Comparison of ENCODE assay signal across 15 mouse cellular contexts in the genomic region with DNA sequence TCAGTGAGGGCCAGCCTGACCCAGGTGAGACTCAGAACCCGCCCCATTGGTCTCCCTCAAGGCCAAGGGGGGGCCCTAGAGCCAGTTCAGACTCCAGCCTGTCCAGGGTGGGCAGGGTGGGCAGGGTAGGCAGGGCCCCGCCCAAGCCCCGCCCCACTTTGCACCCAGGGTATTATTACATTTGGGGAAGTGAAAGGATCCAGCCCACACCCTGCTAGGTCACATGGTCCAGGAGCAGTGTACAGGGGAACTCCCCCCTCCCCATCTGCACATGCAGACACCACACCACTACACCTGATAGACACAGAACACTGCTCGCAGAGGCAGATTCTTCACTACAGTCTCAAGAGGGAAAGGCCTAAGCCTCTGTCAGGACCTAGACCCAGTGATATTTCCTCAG. TPM values are rescaled to one million over a fixed set of nuclear protein-coding genes. Genes with fewer than 3 reads are reported as not detected.
DNase-seq lines count a peak whose midpoint lies in the region; ATAC-seq and TF ChIP-seq lines count a peak whose summit lies in the region.
"Had no signal": no experiment of that assay in that cellular context is flagged by ENCODE, and none has a peak within 500 bp of the region (broad histone marks: within the 10 kb centered on the region; RNA-seq: fewer than 3 reads in every experiment).

No protein-coding gene starts in this region.

- peak; percentile 38; the same call in 1 of the 2 replicates for ATAC-seq in limb, embryonic 13.5 days (ENCODE audit: low FRiP score, low read depth)
- ATAC-seq: CD4-positive, CD25-positive, alpha-beta regulatory T cell, adult 4 months had no signal

- 0 out of 2 replicates have a peak, but pooled peaks cover 3% of the 10 kb centered on the region for H3K4me1 ChIP-seq in limb, embryonic 13.5 days
- peaks cover 15% of the 10 kb centered on the region for H3K4me1 ChIP-seq in limb, embryonic 10.5 days
- peaks cover 63 to 79% of the 10 kb centered on the region in 2 experiments for H3K4me1 ChIP-seq in CH12.LX (ENCODE audit: control insufficient read depth in 1 of 2, insufficient read depth in 2 of 2)
- peaks cover 8% of the 10 kb centered on the region for H3K4me1 ChIP-seq in bone marrow, adult 2 months (ENCODE audit: control insufficient read depth, insufficient read depth, low read length)
- H3K4me1 ChIP-seq in small intestine, adult 2 months (ENCODE audit: control insufficient read depth, insufficient read depth, insufficient read length, low read length), result peaks cover 19% of the 10 kb centered on the region

- no peak overlapping the region for H3K4me2 ChIP-seq in limb, embryonic 13.5 days (replicated peaks)
- peak overlapping the region; percentile 18; the same call in 1 of the 2 replicates for H3K4me2 ChIP-seq in CH12.LX (ENCODE audit: insufficient read depth, low read depth, poor library complexity, severe bottlenecking)
- H3K4me2 ChIP-seq: limb, embryonic 15.5 days had no signal

- dilution Hi-C loops in CH12.LX (cut with MboI; ENCODE audit: extremely low pct_ligation_motif_present, extremely low pct_unique_long_range_greater_than_20kb, low sequenced_read_pairs), result no loop called here

- no peak overlapping the region for H3K9ac ChIP-seq in limb, embryonic 13.5 days
- no peak overlapping the region for H3K9ac ChIP-seq in CH12.LX (ENCODE audit: insufficient read depth, low read depth)
- H3K9ac ChIP-seq: limb, embryonic 15.5 days had no signal

- no peaks in the 10 kb centered on the region for H3K9me3 ChIP-seq in limb, embryonic 13.5 days
- no peaks in the 10 kb centered on the region for H3K9me3 ChIP-seq in limb, embryonic 10.5 days (replicated peaks)
- H3K9me3 ChIP-seq in CH12.LX (replicated peaks; ENCODE audit: low read length), result no peaks in the 10 kb centered on the region
- H3K9me3 ChIP-seq: limb, embryonic 15.5 days had no signal

- WGBS in limb, embryonic 13.5 days, result 75% methylated on average over 3 of the region's 4 CpGs
- WGBS in limb, embryonic 10.5 days, result 73% methylated on average over 4 of the region's 4 CpGs
- 42% methylated on average over 4 of the region's 4 CpGs for WGBS in bone marrow, adult 2 months
- WGBS in small intestine, adult 2 months, result 58% methylated on average over 4 of the region's 4 CpGs

- H3K36me3 ChIP-seq in limb, embryonic 13.5 days, result peaks cover 55% of the 10 kb centered on the region
- H3K36me3 ChIP-seq in limb, embryonic 10.5 days, result peaks cover 32% of the 10 kb centered on the region
- peaks cover 59 to 91% of the 10 kb centered on the region in 2 experiments for H3K36me3 ChIP-seq in CH12.LX (replicated peaks in 1 of 2; ENCODE audit: control insufficient read depth in 1 of 2, insufficient read depth in 1 of 2, low read length in 1 of 2)
- peaks cover 52% of the 10 kb centered on the region for H3K36me3 ChIP-seq in small intestine, adult 2 months (ENCODE audit: control insufficient read depth, insufficient read depth, low read length)

- DNase-seq in limb, embryonic 10.5 days (ENCODE audit: low spot score), result no peak
- peak; percentile 95 for DNase-seq in CH12.LX (ENCODE audit: extremely low read depth)
- no peak for DNase-seq in gastrocnemius, postnatal 4 days (ENCODE audit: low spot score in 2 of 2)
- DNase-seq in left cerebral cortex, adult 18-20 months (ENCODE audit: low spot score in 2 of 2), result no peak
- no peak for DNase-seq in right cerebral cortex, postnatal 25 days
- DNase-seq: cerebellum, adult 18-20 months; gastrocnemius, postnatal 25 days; kidney, postnatal 14 days; thymus, postnatal 25 days had no signal

- TF ChIP-seq EP300 in CH12.LX (IDR thresholded peaks at IDR 0.05; ENCODE audit: low read length), result peak; percentile 81

- peak; percentile 36; the same call in 1 of the 2 replicates for TF ChIP-seq POLR2A in CH12.LX (IDR thresholded peaks at IDR 0.05; ENCODE audit: low read depth, low read length)
- TF ChIP-seq POLR2A in bone marrow, adult 2 months (IDR thresholded peaks at IDR 0.05; ENCODE audit: borderline replicate concordance, control insufficient read depth, low read depth, low read length), result no peak
- TF ChIP-seq POLR2A in small intestine, adult 2 months (IDR thresholded peaks at IDR 0.05; ENCODE audit: low read depth, low read length), result no peak

- in situ Hi-C loops in CH12.LX (cut with MboI; ENCODE audit: low pct_ligation_motif_present, low pct_unique_long_range_greater_than_20kb, low sequenced_read_pairs), result no loop called here

- H3K79me2 ChIP-seq in CH12.LX (replicated peaks; ENCODE audit: control insufficient read depth, extremely low read depth, insufficient read depth, poor library complexity, severe bottlenecking), result peaks cover 22% of the 10 kb centered on the region

- TF ChIP-seq CTCF in CH12.LX (conservative IDR thresholded peaks at IDR 0.05 in 1 of 2, IDR thresholded peaks at IDR 0.05 in 1 of 2; ENCODE audit: low read depth in 2 of 2, low read length in 2 of 2), result no peak
- no peak for TF ChIP-seq CTCF in bone marrow, adult 2 months (IDR thresholded peaks at IDR 0.05; ENCODE audit: control insufficient read depth, insufficient read depth, low read length)
- no peak for TF ChIP-seq CTCF in small intestine, adult 2 months (IDR thresholded peaks at IDR 0.05; ENCODE audit: extremely low read depth, insufficient read length, insufficient replicate concordance, low read depth, low read length)

- no peaks in the 10 kb centered on the region for H3K27me3 ChIP-seq in limb, embryonic 13.5 days
- no peaks in the 10 kb centered on the region for H3K27me3 ChIP-seq in limb, embryonic 10.5 days (ENCODE audit: low read depth, poor library complexity, severe bottlenecking)
- H3K27me3 ChIP-seq in CH12.LX (replicated peaks), result no peaks in the 10 kb centered on the region
- no peaks in the 10 kb centered on the region for H3K27me3 ChIP-seq in small intestine, adult 2 months (ENCODE audit: control insufficient read depth, insufficient read depth, low read length)
- H3K27me3 ChIP-seq: limb, embryonic 15.5 days had no signal

- no peak overlapping the region for H3K4me3 ChIP-seq in limb, embryonic 13.5 days
- H3K4me3 ChIP-seq in limb, embryonic 10.5 days, result no peak overlapping the region
- H3K4me3 ChIP-seq in CH12.LX (replicated peaks in 1 of 3; ENCODE audit: low read depth in 2 of 3, low read length in 2 of 3, poor library complexity in 1 of 3), result peak overlapping the region in 1 of 3 experiments; percentile 18
- no peak overlapping the region for H3K4me3 ChIP-seq in bone marrow, adult 2 months (replicated peaks; ENCODE audit: control insufficient read depth, low read depth, low read length)
- H3K4me3 ChIP-seq in small intestine, adult 2 months (ENCODE audit: low read depth, low read length), result no peak overlapping the region
- H3K4me3 ChIP-seq: erythroblast, embryonic 14.5 days; limb, embryonic 15.5 days had no signal

- no peak overlapping the region for H3K27ac ChIP-seq in limb, embryonic 13.5 days
- no peak overlapping the region for H3K27ac ChIP-seq in limb, embryonic 10.5 days
- peak overlapping the region; percentile 69 for H3K27ac ChIP-seq in CH12.LX (ENCODE audit: insufficient read depth, low read depth)
- peak overlapping the region; percentile 82 for H3K27ac ChIP-seq in bone marrow, adult 2 months (ENCODE audit: control insufficient read depth, insufficient read depth, low read depth, low read length, poor library complexity)
- peak overlapping the region; percentile 67 for H3K27ac ChIP-seq in small intestine, adult 2 months (ENCODE audit: insufficient read depth, low read depth, low read length)
- H3K27ac ChIP-seq: limb, embryonic 15.5 days had no signal

- no peak for TF ChIP-seq RAD21 in CH12.LX (IDR thresholded peaks at IDR 0.05; ENCODE audit: low read depth, low read length)

TF ChIP-seq in CH12.LX, 34 proteins besides CTCF, POLR2A, EP300 and RAD21 (continues in another document):
- no peak for TF ChIP-seq TBP (conservative IDR thresholded peaks at IDR 0.05; ENCODE audit: low read depth, low read length)
- TF ChIP-seq POLR2AphosphoS2 (IDR thresholded peaks at IDR 0.05; ENCODE audit: low read depth, low read length), result no peak
- TF ChIP-seq NELFE (IDR thresholded peaks at IDR 0.05; ENCODE audit: low read depth, low read length), result no peak
- TF ChIP-seq ZC3H11A (IDR thresholded peaks at IDR 0.05; ENCODE audit: low read depth, low read length), result no peak
- no peak for TF ChIP-seq HCFC1 (IDR thresholded peaks at IDR 0.05; ENCODE audit: low read depth, low read length)

RNA-seq across cellular contexts. Expression of gene Prkcd, which starts 18.3 kb away (rescaled TPM):
- polyA plus RNA-seq in limb, embryonic 13.5 days (2015; fragmentation: Nextera tagmentation; extraction: Ambion mirVana), result 50.8 and 58.5 TPM in 2 replicates
- 26.0 and 36.8 TPM in 2 replicates for polyA plus RNA-seq in limb, embryonic 10.5 days (2016; fragmentation: Nextera tagmentation; extraction: Ambion mirVana)
- total RNA-seq in CH12.LX (2012; rRNA removed) (109 and 110 TPM in 2 replicates), CH12.LX (2014; rRNA removed) (119 and 122 TPM in 2 replicates)
- polyA plus RNA-seq in CH12.LX (2012; ENCODE audit: insufficient read length, low read depth), result 186 and 189 TPM in 2 replicates
- polyA plus RNA-seq in bone marrow, adult 2 months (2011; ENCODE audit: insufficient read depth, insufficient read length, low replicate concordance, missing spikeins), result 67.1 and 177 TPM in 2 replicates
- 149 and 287 TPM in 2 replicates for polyA plus RNA-seq in small intestine, adult 2 months (2012; rRNA removed)
- total RNA-seq in gastrocnemius, postnatal 4 days (2021), result 10 to 100 TPM; 25.3 to 32.0 TPM
- total RNA-seq in left cerebral cortex, adult 18-20 months (2021), result 10 to 100 TPM; 11.4 to 12.7 TPM

RNA-seq across cellular contexts. Expression of gene Rft1, which starts 46.5 kb away (rescaled TPM):
- 20.7 and 21.0 TPM in 2 replicates for polyA plus RNA-seq in limb, embryonic 13.5 days (2015; fragmentation: Nextera tagmentation; extraction: Ambion mirVana)
- 16.6 and 19.3 TPM in 2 replicates for polyA plus RNA-seq in limb, embryonic 10.5 days (2016; fragmentation: Nextera tagmentation; extraction: Ambion mirVana)
- total RNA-seq in CH12.LX (2012; rRNA removed), result 12.0 and 13.5 TPM in 2 replicates
- 25.8 and 26.0 TPM in 2 replicates for total RNA-seq in CH12.LX (2014; rRNA removed)
- 15.3 and 17.7 TPM in 2 replicates for polyA plus RNA-seq in CH12.LX (2012; ENCODE audit: insufficient read length, low read depth)
- 3.1 and 4.9 TPM in 2 replicates for polyA plus RNA-seq in bone marrow, adult 2 months (2011; ENCODE audit: insufficient read depth, insufficient read length, low replicate concordance, missing spikeins)
- polyA plus RNA-seq in small intestine, adult 2 months (2012; rRNA removed), result 3.9 and 5.6 TPM in 2 replicates
- 10 to 100 TPM; 10.6 to 11.0 TPM for total RNA-seq in gastrocnemius, postnatal 4 days (2021)
- total RNA-seq in left cerebral cortex, adult 18-20 months (2021), result 10 to 100 TPM; 10.0 to 10.4 TPM

RNA-seq across cellular contexts. Expression of gene Tkt, which starts 59.5 kb away (rescaled TPM):
- 228 and 235 TPM in 2 replicates for polyA plus RNA-seq in limb, embryonic 13.5 days (2015; fragmentation: Nextera tagmentation; extraction: Ambion mirVana)
- polyA plus RNA-seq in limb, embryonic 10.5 days (2016; fragmentation: Nextera tagmentation; extraction: Ambion mirVana), result 312 and 340 TPM in 2 replicates
- 432 and 450 TPM in 2 replicates for total RNA-seq in CH12.LX (2012; rRNA removed)
- 420 and 456 TPM in 2 replicates for total RNA-seq in CH12.LX (2014; rRNA removed)
- 735 and 837 TPM in 2 replicates for polyA plus RNA-seq in CH12.LX (2012; ENCODE audit: insufficient read length, low read depth)
- polyA plus RNA-seq in bone marrow, adult 2 months (2011; ENCODE audit: insufficient read depth, insufficient read length, low replicate concordance, missing spikeins), result 382 and 665 TPM in 2 replicates
- polyA plus RNA-seq in small intestine, adult 2 months (2012; rRNA removed), result 160 and 364 TPM in 2 replicates
- total RNA-seq in gastrocnemius, postnatal 4 days (2021), result 10 to 100 TPM; 53.7 to 62.8 TPM
- 100 to 1,000 TPM; 189 to 211 TPM for total RNA-seq in left cerebral cortex, adult 18-20 months (2021)

Comparison
In these comparisons a context has a peak if more than half of its experiments do, and no peak if none do; other contexts are left out.
1. H3K27ac ChIP-seq: peak in CH12.LX (single experiment), bone marrow, adult 2 months (single experiment) and small intestine, adult 2 months (single experiment); none in limb, embryonic 13.5 days (single experiment) and limb, embryonic 10.5 days (single experiment).